Mouse (Mus musculus): ENCODE data around the gene Gm609. TPM values are rescaled to one million over a fixed set of nuclear protein-coding genes. Genes with fewer than 3 reads are reported as not detected.

The Gm609 gene
- polyA plus RNA-seq (2012; rRNA removed), result 0.51 and 0.59 TPM in 2 replicates

DNA sequence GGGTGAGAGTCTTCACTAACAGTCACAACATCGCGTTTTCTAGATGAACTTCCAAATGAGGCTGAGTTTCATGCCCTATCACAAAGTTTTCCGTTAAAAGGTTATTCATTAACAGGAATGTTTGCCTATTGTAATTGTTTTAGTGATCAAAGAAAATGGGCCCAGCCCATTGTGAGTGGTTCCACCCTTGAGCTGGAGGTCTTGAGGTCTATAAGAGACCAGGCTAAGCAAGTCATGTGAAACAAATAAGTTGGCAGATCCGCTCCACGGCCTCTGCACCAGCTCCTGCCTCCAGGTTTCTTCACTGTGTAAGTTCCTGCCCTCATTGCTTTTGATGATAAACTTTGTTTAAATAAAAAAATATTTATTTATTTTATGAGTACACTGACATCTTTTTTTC, at the start of gene Gm609:
Gene Gm609 (minus strand): TSS at position 43 of the 400 bp plus-strand sequence.

DNA sequence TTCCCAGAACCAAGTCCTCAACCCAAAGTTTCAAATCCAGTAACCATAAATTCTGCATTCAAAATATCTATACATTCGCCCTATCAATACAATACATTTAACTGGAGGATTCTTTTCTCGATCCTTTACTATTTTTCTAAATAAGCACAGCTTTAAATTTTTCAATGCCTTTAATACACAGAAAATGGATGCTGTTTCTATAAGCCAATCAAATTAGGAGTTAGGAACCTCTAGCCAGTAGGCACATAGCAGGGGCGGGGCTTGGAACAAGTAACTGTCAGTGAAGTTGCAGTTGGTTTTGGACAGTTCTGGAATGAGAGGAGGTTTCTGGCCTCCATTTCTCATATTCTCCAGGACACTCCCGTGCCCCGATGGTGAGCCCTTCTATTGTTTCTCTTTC, 42.2 kb upstream of the Gm609 start, which contains the start of gene Slc9c1:
Gene Slc9c1 (plus strand): TSS at position 301 of the 400 bp plus-strand sequence.

DNA sequence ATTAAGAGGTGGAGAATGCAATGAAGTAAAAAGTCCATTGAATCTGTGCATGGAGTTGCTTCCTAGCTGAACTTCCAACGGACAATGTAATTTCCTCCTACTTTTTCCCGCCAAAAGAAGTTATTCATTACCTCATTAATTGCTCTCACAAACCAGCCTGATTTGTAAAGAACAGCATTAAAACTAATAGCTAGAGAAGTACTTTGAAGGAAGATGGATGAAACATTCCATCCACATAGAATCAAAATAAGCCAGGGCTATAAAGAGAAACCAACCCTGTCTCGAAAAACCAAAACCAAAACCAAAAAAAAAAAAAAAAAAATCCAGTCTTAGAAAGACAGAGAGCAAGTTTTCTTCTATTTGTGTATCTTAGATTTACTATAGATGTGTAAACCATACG, 39.2 kb upstream of the Gm609 start, which contains the start of gene Gm17783:
Gene Gm17783 (minus strand): TSS at position 101 of the 400 bp plus-strand sequence.

DNA sequence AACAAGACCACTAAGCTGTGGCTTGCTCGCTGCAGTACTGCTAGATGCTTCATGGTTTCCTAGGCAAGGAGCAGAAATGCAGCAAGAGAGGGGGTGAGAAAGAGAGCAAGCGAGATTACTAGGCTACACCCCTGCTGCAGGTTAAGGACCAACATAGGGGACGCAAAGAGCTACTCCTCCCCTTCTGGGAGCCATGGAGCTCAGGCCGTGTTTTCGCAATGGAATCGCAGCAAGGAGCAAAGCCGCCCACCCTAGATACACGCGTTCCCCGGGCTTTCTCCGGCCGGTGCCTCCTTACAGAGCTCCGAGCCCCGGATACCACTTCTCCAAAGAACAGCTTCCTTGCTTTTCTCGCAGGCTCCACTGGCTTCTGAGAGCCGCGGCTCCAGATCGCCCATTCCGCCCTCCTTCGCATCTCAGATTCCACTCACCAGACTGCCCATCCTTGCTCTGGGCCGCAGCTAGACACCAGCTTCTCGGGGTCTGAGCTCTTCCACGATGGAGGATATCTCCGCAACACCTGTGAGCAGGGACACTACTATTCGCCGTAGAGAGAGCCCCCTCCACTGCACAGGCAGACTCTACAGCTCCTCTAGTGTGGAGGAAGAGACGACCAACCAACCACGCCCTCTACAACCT, 84.2 kb downstream of the Gm609 start, which contains the start of gene Cd200:
Gene Cd200 (minus strand): TSS at position 629 of the 639 bp plus-strand sequence.

Other genes with a start within 250 kb of the Gm609 start
- 1.1 and 1.2 TPM in 2 replicates for gene Cd200, start 83.9 kb downstream of the Gm609 start, polyA plus RNA-seq (2012; rRNA removed)
- 0.02 TPM in 1 of 2 replicates, not detected in the other for gene Gm17783, start 39.1 kb upstream of the Gm609 start, polyA plus RNA-seq (2012; rRNA removed)
- not detected in 2 replicates for gene Slc9c1, start 42.3 kb upstream of the Gm609 start, polyA plus RNA-seq (2012; rRNA removed)
- gene Gcsam, start 117.4 kb upstream of the Gm609 start, polyA plus RNA-seq (2012; rRNA removed), result 1.1 TPM in 2 replicates
- gene BC016579, start 161.1 kb upstream of the Gm609 start, polyA plus RNA-seq (2012; rRNA removed), result 0.22 and 0.26 TPM in 2 replicates
- 0.18 and 0.20 TPM in 2 replicates for gene Tmprss7, start 200.7 kb upstream of the Gm609 start, polyA plus RNA-seq (2012; rRNA removed)
- gene Tagln3, start 231.6 kb upstream of the Gm609 start, polyA plus RNA-seq (2012; rRNA removed), result 0.29 and 0.32 TPM in 2 replicates
- 8.2 and 8.3 TPM in 2 replicates for gene Abhd10, start 250.0 kb upstream of the Gm609 start, polyA plus RNA-seq (2012; rRNA removed)